Mouse (Mus musculus) myocyte (in vitro differentiated cells): ENCODE results near the gene Tmem30a. TPM values are rescaled to one million over a fixed set of nuclear protein-coding genes. Genes with fewer than 3 reads are reported as not detected.

Experiments used
- H3K27me3 ChIP-seq: one replicate; pipeline ENCODE4 v1.6.1; 2011; ENCODE audit not compliant: control insufficient read depth, insufficient read depth, insufficient read length
- H3K36me3 ChIP-seq: one replicate; pipeline ENCODE4 v1.6.1; 2011; ENCODE audit not compliant: control insufficient read depth, insufficient read depth
- H3K4me2 ChIP-seq: one replicate; pipeline ENCODE4 v1.6.1; 2011; ENCODE audit warnings: low read depth, control low read depth
- H3K4me3 ChIP-seq: one replicate; pipeline ENCODE4 v1.5.1; 2011; ENCODE audit warnings: mild to moderate bottlenecking, control low read depth, moderate library complexity
- H3K79me2 ChIP-seq: one replicate; pipeline ENCODE4 v1.6.1; 2011; ENCODE audit not compliant: control insufficient read depth, insufficient read depth
- H3ac ChIP-seq: one replicate; pipeline ENCODE4 v1.6.1; 2011; ENCODE audit not compliant: control insufficient read depth, insufficient read length
- CEBPB ChIP-seq: IDR thresholded peaks from 2 replicates; pipeline ENCODE4 v1.6.1; 2011; ENCODE audit warnings: mild to moderate bottlenecking, moderate library complexity; ENCODE audit not compliant: poor library complexity, insufficient read depth, severe bottlenecking
- E2F4 ChIP-seq: IDR thresholded peaks from one replicate; pipeline ENCODE4 v1.6.1; 2011; ENCODE audit warnings: mild to moderate bottlenecking, control low read depth, moderate library complexity; ENCODE audit not compliant: insufficient read depth
- MAX ChIP-seq: IDR thresholded peaks from one replicate; pipeline ENCODE4 v1.6.1; 2011; ENCODE audit warnings: low read depth, mild to moderate bottlenecking, control low read depth
- MYOD1 ChIP-seq, 3 experiments: IDR thresholded peaks; one replicate each; pipeline ENCODE4 v1.6.1; 2011; ENCODE audit warnings: control low read depth in 2 of 3, low read depth in 2 of 3, mild to moderate bottlenecking in 2 of 3, moderate library complexity in 1 of 3; ENCODE audit not compliant: insufficient read length in 2 of 3, control insufficient read depth in 1 of 3
- MYOG ChIP-seq, 3 experiments: IDR thresholded peaks; one replicate each; pipeline ENCODE4 v1.6.1; 2011; ENCODE audit warnings: control low read depth in 2 of 3, low read depth in 2 of 3, mild to moderate bottlenecking in 2 of 3; ENCODE audit not compliant: insufficient read length in 2 of 3, control insufficient read depth in 1 of 3, insufficient read depth in 1 of 3
- POLR2A ChIP-seq: IDR thresholded peaks from one replicate; pipeline ENCODE4 v1.6.1; 2011; ENCODE audit warnings: low read depth, mild to moderate bottlenecking, control low read depth, moderate library complexity; ENCODE audit not compliant: insufficient read length
- POLR2AphosphoS2 ChIP-seq: IDR thresholded peaks from one replicate; pipeline ENCODE4 v1.6.1; 2011; ENCODE audit warnings: low read depth, control low read depth; ENCODE audit not compliant: insufficient read length
- REST ChIP-seq: IDR thresholded peaks from one replicate; pipeline ENCODE4 v1.6.1; 2011; ENCODE audit warnings: mild to moderate bottlenecking, control low read depth, moderate library complexity; ENCODE audit not compliant: insufficient read depth, insufficient read length
- SRF ChIP-seq: IDR thresholded peaks from one replicate; pipeline ENCODE4 v1.6.1; 2011; ENCODE audit warnings: low read depth; ENCODE audit not compliant: control insufficient read depth, insufficient read length
- TCF12 ChIP-seq: IDR thresholded peaks from one replicate; pipeline ENCODE4 v1.6.1; 2011; ENCODE audit warnings: mild to moderate bottlenecking, control low read depth; ENCODE audit not compliant: poor library complexity, insufficient read depth, severe bottlenecking
- TCF3 ChIP-seq: IDR thresholded peaks from one replicate; pipeline ENCODE4 v1.6.1; 2011; ENCODE audit warnings: low read depth, control low read depth; ENCODE audit not compliant: insufficient read length
- USF1 ChIP-seq: IDR thresholded peaks from one replicate; pipeline ENCODE4 v1.6.1; 2011; ENCODE audit warnings: low read depth, mild to moderate bottlenecking, control low read depth, moderate library complexity
- polyA plus RNA-seq: library from polyadenylated mRNA; unstranded; fragments of >200 nt; fragmentation: generic; extraction: Trizol; gene quantifications from one replicate; pipeline ENCODE4 v1.2.1, GENCODE M21; 2012; ENCODE audit warnings: missing spikeins

Gene Tmem30a
- polyA plus RNA-seq, 1 experiment, result 24.7 TPM

- no peak overlapping the region for H3K4me2 ChIP-seq
- H3K79me2 ChIP-seq, result peaks cover 21% of the 10 kb centered on the region
- TF ChIP-seq USF1 (no peak), POLR2AphosphoS2 (no peak), TCF3 (no peak), MYOD1 (IDR thresholded peaks at IDR 0.05; ENCODE audit: control insufficient read depth in 1 of 3, insufficient read length in 2 of 3, low read depth in 2 of 3) (no peak), MYOG (IDR thresholded peaks at IDR 0.05; ENCODE audit: control insufficient read depth in 1 of 3, insufficient read depth in 1 of 3, insufficient read length in 2 of 3, low read depth in 2 of 3) (no peak), CEBPB (no peak), REST (no peak), TCF12 (no peak), POLR2A (no peak), E2F4 (no peak), SRF (no peak)
- H3K36me3 ChIP-seq, result no peaks in the 10 kb centered on the region
- H3K27me3 ChIP-seq, result peaks cover 13% of the 10 kb centered on the region
- H3K4me3 ChIP-seq, result no peak overlapping the region
- H3ac ChIP-seq, result no peak overlapping the region
Observed at GRCm38 (mm10) chr9:79796461-79797135, 3.3 kb upstream of the Tmem30a start.

- TF ChIP-seq CEBPB (no peak), MAX (no peak), E2F4 (no peak), POLR2AphosphoS2 (no peak), TCF3 (no peak), MYOD1 (IDR thresholded peaks at IDR 0.05; ENCODE audit: control insufficient read depth in 1 of 3, insufficient read length in 2 of 3, low read depth in 2 of 3) (no peak), POLR2A (no peak), MYOG (IDR thresholded peaks at IDR 0.05; ENCODE audit: control insufficient read depth in 1 of 3, insufficient read depth in 1 of 3, insufficient read length in 2 of 3, low read depth in 2 of 3) (no peak), REST (no peak), SRF (no peak), USF1 (no peak)
- no peak overlapping the region for H3K4me3 ChIP-seq
- H3K27me3 ChIP-seq, result peaks cover 5% of the 10 kb centered on the region
- no peak overlapping the region for H3ac ChIP-seq
- H3K36me3 ChIP-seq, result no peaks in the 10 kb centered on the region
- peaks cover 36% of the 10 kb centered on the region for H3K79me2 ChIP-seq
- no peak overlapping the region for H3K4me2 ChIP-seq
Observed at GRCm38 (mm10) chr9:79795076-79795475, 1.8 kb upstream of the Tmem30a start.

- no peak overlapping the region for H3K4me2 ChIP-seq
- H3ac ChIP-seq, result no peak overlapping the region
- no peaks in the 10 kb centered on the region for H3K27me3 ChIP-seq
- H3K4me3 ChIP-seq, result no peak overlapping the region
- no peak for TF ChIP-seq SRF
- no peak for TF ChIP-seq MYOD1 (IDR thresholded peaks at IDR 0.05; ENCODE audit: control insufficient read depth in 1 of 3, insufficient read length in 2 of 3, low read depth in 2 of 3)
- TF ChIP-seq POLR2AphosphoS2, result no peak
- H3K36me3 ChIP-seq, result no peaks in the 10 kb centered on the region
- H3K79me2 ChIP-seq, result peaks cover 93% of the 10 kb centered on the region
Observed at GRCm38 (mm10) chr9:79785794-79786085, 7.6 kb downstream of the Tmem30a start.

- Histone ChIP-seq H3K79me2 (peaks cover 91% of the 10 kb centered on the region), H3K27me3 (no peaks in the 10 kb centered on the region), H3K36me3 (no peaks in the 10 kb centered on the region), H3ac (no peak overlapping the region), H3K4me3 (no peak overlapping the region), H3K4me2 (no peak overlapping the region)
- TF ChIP-seq USF1 (no peak), SRF (no peak), MYOG (IDR thresholded peaks at IDR 0.05; ENCODE audit: control insufficient read depth in 1 of 3, insufficient read depth in 1 of 3, insufficient read length in 2 of 3, low read depth in 2 of 3) (no peak), MYOD1 (IDR thresholded peaks at IDR 0.05; ENCODE audit: control insufficient read depth in 1 of 3, insufficient read length in 2 of 3, low read depth in 2 of 3) (no peak), POLR2A (no peak)
Observed at GRCm38 (mm10) chr9:79784934-79785793, 8.1 kb downstream of the Tmem30a start.

GRCm38 (mm10) chr9:79784439-79784838 lies 8.9 kb downstream of the Tmem30a start:
- TF ChIP-seq SRF (no peak), MYOD1 (IDR thresholded peaks at IDR 0.05; ENCODE audit: control insufficient read depth in 1 of 3, insufficient read length in 2 of 3, low read depth in 2 of 3) (no peak), MYOG (IDR thresholded peaks at IDR 0.05; ENCODE audit: control insufficient read depth in 1 of 3, insufficient read depth in 1 of 3, insufficient read length in 2 of 3, low read depth in 2 of 3) (no peak), CEBPB (no peak), MAX (no peak), POLR2A (no peak), POLR2AphosphoS2 (no peak), USF1 (no peak), TCF3 (no peak), REST (no peak), E2F4 (no peak), TCF12 (no peak)
- no peak overlapping the region for H3K4me2 ChIP-seq
- peaks cover 83% of the 10 kb centered on the region for H3K79me2 ChIP-seq
- H3K27me3 ChIP-seq, result no peaks in the 10 kb centered on the region
- H3K4me3 ChIP-seq, result no peak overlapping the region
- no peak overlapping the region for H3ac ChIP-seq
- no peaks in the 10 kb centered on the region for H3K36me3 ChIP-seq
